In genomic region chr13:108774981-108775380, GRCm38 (mm10) we compare ENCODE assay signal across 17 mouse cellular contexts.
DNase-seq lines count a peak whose midpoint lies in the region; ATAC-seq and TF ChIP-seq lines count a peak whose summit lies in the region.
"Had no signal": no experiment of that assay in that cellular context is flagged by ENCODE, and none has a peak within 500 bp of the region (broad histone marks: within the 10 kb centered on the region; RNA-seq: fewer than 3 reads in every experiment).

No protein-coding gene starts in this region.

- H3K9ac ChIP-seq in liver, embryonic 15.5 days = no peak overlapping the region
- H3K9ac ChIP-seq in liver, embryonic 11.5 days (ENCODE audit: low read depth, low read length) = no peak overlapping the region
- H3K9ac ChIP-seq in liver, postnatal 0 days (replicated peaks) = no peak overlapping the region
- H3K9ac ChIP-seq in forebrain, embryonic 15.5 days (replicated peaks) = no peak overlapping the region
- H3K9ac ChIP-seq: embryonic facial prominence, embryonic 15.5 days; heart, embryonic 15.5 days; liver, embryonic 13.5 days; stomach, embryonic 15.5 days had no signal

- H3K27me3 ChIP-seq in liver, embryonic 15.5 days = no peaks in the 10 kb centered on the region
- H3K27me3 ChIP-seq in liver, embryonic 11.5 days (replicated peaks; ENCODE audit: control insufficient read depth, insufficient read depth, low read length) = no peaks in the 10 kb centered on the region
- H3K27me3 ChIP-seq in liver, postnatal 0 days (ENCODE audit: insufficient read depth, low read length) = no peaks in the 10 kb centered on the region
- H3K27me3 ChIP-seq in forebrain, embryonic 15.5 days = no peaks in the 10 kb centered on the region
- H3K27me3 ChIP-seq: embryonic facial prominence, embryonic 15.5 days; heart, embryonic 15.5 days; liver, embryonic 13.5 days; stomach, embryonic 15.5 days had no signal

- H3K9me3 ChIP-seq in liver, embryonic 15.5 days (replicated peaks) = no peaks in the 10 kb centered on the region
- H3K9me3 ChIP-seq in liver, embryonic 11.5 days (ENCODE audit: control insufficient read depth, low read length) = no peaks in the 10 kb centered on the region
- H3K9me3 ChIP-seq in liver, postnatal 0 days (ENCODE audit: low read length) = no peaks in the 10 kb centered on the region
- H3K9me3 ChIP-seq in forebrain, embryonic 15.5 days = no peaks in the 10 kb centered on the region
- H3K9me3 ChIP-seq: embryonic facial prominence, embryonic 15.5 days; heart, embryonic 15.5 days; liver, embryonic 13.5 days; stomach, embryonic 15.5 days had no signal

- no peak overlapping the region for H3K27ac ChIP-seq in liver, embryonic 15.5 days (replicated peaks)
- no peak overlapping the region for H3K27ac ChIP-seq in liver, embryonic 11.5 days (ENCODE audit: low read depth, low read length)
- H3K27ac ChIP-seq in liver, postnatal 0 days (ENCODE audit: low read depth) = no peak overlapping the region
- no peak overlapping the region for H3K27ac ChIP-seq in forebrain, embryonic 15.5 days (replicated peaks)
- H3K27ac ChIP-seq: embryonic facial prominence, embryonic 15.5 days; stomach, embryonic 15.5 days had no signal

- 33% methylated on average over 1 of the region's 1 CpGs for WGBS in liver, embryonic 15.5 days (ENCODE audit: insufficient replicate concordance)
- 66% methylated on average over 1 of the region's 1 CpGs for WGBS in liver, embryonic 11.5 days
- WGBS in liver, postnatal 0 days (ENCODE audit: insufficient replicate concordance) = 49% methylated on average over 1 of the region's 1 CpGs
- WGBS in forebrain, embryonic 15.5 days = 80% methylated on average over 1 of the region's 1 CpGs

- no peak for TF ChIP-seq EP300 in liver, postnatal 0 days (IDR thresholded peaks at IDR 0.05; ENCODE audit: low read depth)

- ATAC-seq in liver, embryonic 15.5 days (ENCODE audit: insufficient read depth) = peak; percentile 37; the same call in 1 of the 2 replicates
- ATAC-seq in liver, embryonic 11.5 days (replicated peaks; ENCODE audit: low FRiP score) = no peak
- ATAC-seq in liver, postnatal 0 days = 0 out of 2 replicates have a peak, but pooled peaks have one; percentile 10
- peak; percentile 86 for ATAC-seq in megakaryocyte progenitor cell, adult 5-6 weeks (replicated peaks; ENCODE audit: poor library complexity)
- no peak for ATAC-seq in forebrain, embryonic 15.5 days (replicated peaks)
- ATAC-seq: forebrain, embryonic 16.5 days; hindbrain, embryonic 16.5 days; midbrain, embryonic 16.5 days had no signal

- no peaks in the 10 kb centered on the region for H3K4me1 ChIP-seq in liver, embryonic 15.5 days (replicated peaks)
- 0 out of 2 replicates have a peak, but pooled peaks cover 2% of the 10 kb centered on the region for H3K4me1 ChIP-seq in liver, embryonic 11.5 days (replicated peaks; ENCODE audit: control insufficient read depth, insufficient read depth, low read length)
- no peaks in the 10 kb centered on the region for H3K4me1 ChIP-seq in liver, postnatal 0 days (ENCODE audit: insufficient read depth)
- no peaks in the 10 kb centered on the region for H3K4me1 ChIP-seq in forebrain, embryonic 15.5 days
- H3K4me1 ChIP-seq: embryonic facial prominence, embryonic 15.5 days; liver, embryonic 13.5 days; stomach, embryonic 15.5 days had no signal

- no peak for TF ChIP-seq CTCF in liver, postnatal 0 days (IDR thresholded peaks at IDR 0.05; ENCODE audit: low read depth)

- H3K4me3 ChIP-seq in liver, embryonic 15.5 days (replicated peaks) = no peak overlapping the region
- H3K4me3 ChIP-seq in liver, embryonic 11.5 days (ENCODE audit: low read depth, low read length) = no peak overlapping the region
- H3K4me3 ChIP-seq in liver, postnatal 0 days (ENCODE audit: low read depth, low read length) = no peak overlapping the region
- no peak overlapping the region for H3K4me3 ChIP-seq in forebrain, embryonic 15.5 days
- H3K4me3 ChIP-seq: embryonic facial prominence, embryonic 15.5 days; heart, embryonic 15.5 days; liver, embryonic 13.5 days; stomach, embryonic 15.5 days had no signal

- no peak for DNase-seq in liver, embryonic 11.5 days (ENCODE audit: low spot score)
- DNase-seq in liver, postnatal 0 days = peak; percentile 38
- DNase-seq in thymus, postnatal 4 days = peak; percentile 39
- no peak for DNase-seq in frontal cortex, adult 2 months (ENCODE audit: extremely low spot score in 1 of 2, low spot score in 1 of 2)
- DNase-seq: adrenal gland, postnatal 14 days; gastrocnemius, postnatal 25 days; kidney, adult 2 months; liver, embryonic 13.5 days had no signal

- no peak overlapping the region for H3K4me2 ChIP-seq in liver, embryonic 15.5 days
- no peak overlapping the region for H3K4me2 ChIP-seq in liver, embryonic 11.5 days
- H3K4me2 ChIP-seq in liver, postnatal 0 days (ENCODE audit: low read depth, low read length) = no peak overlapping the region
- no peak overlapping the region for H3K4me2 ChIP-seq in forebrain, embryonic 15.5 days (replicated peaks)
- H3K4me2 ChIP-seq: embryonic facial prominence, embryonic 15.5 days; liver, embryonic 13.5 days; stomach, embryonic 15.5 days had no signal

- H3K36me3 ChIP-seq in liver, embryonic 15.5 days (replicated peaks) = no peaks in the 10 kb centered on the region
- no peaks in the 10 kb centered on the region for H3K36me3 ChIP-seq in liver, embryonic 11.5 days (ENCODE audit: control insufficient read depth, insufficient read depth, low read length)
- no peaks in the 10 kb centered on the region for H3K36me3 ChIP-seq in liver, postnatal 0 days (replicated peaks; ENCODE audit: insufficient read depth, low read length)
- no peaks in the 10 kb centered on the region for H3K36me3 ChIP-seq in forebrain, embryonic 15.5 days
- H3K36me3 ChIP-seq: embryonic facial prominence, embryonic 15.5 days; heart, embryonic 15.5 days; liver, embryonic 13.5 days; stomach, embryonic 15.5 days had no signal

Comparison
In these comparisons a context has a peak if more than half of its experiments do, and no peak if none do; other contexts are left out.
1. ATAC-seq: peak in liver, embryonic 15.5 days (single experiment), liver, postnatal 0 days (single experiment) and megakaryocyte progenitor cell, adult 5-6 weeks (single experiment); none in liver, embryonic 11.5 days (single experiment) and forebrain, embryonic 15.5 days (single experiment).
2. DNase-seq: peak in liver, postnatal 0 days (single experiment) and thymus, postnatal 4 days (single experiment); none in liver, embryonic 11.5 days (single experiment) and frontal cortex, adult 2 months (0 of 2).